Mouse (Mus musculus) inflammation-experienced regulatory T-cells, adult 16 weeks (primary cell): ENCODE results near the gene Rrm1. TPM values are rescaled to one million over a fixed set of nuclear protein-coding genes. Genes with fewer than 3 reads are reported as not detected.

Experiments used
- polyA plus RNA-seq: library from polyadenylated mRNA; unstranded; fragments of 100-300 nt; shearing (Covaris generic); gene quantifications from one replicate; pipeline ENCODE4 v1.2.1, GENCODE M21; 2017

Gene Rrm1
- 61.1 TPM for polyA plus RNA-seq

GRCm38 (mm10) chr7:102441657-102442391 lies at the start of gene Rrm1:
TSS of gene Rrm1 (plus strand) at chr7:102441695.

GRCm38 (mm10) chr7:102481579-102481978 lies 40.1 kb downstream of the Rrm1 start, which contains the start of gene Olfr543:
TSS of gene Olfr543 (minus strand) at chr7:102481679.

GRCm38 (mm10) chr7:102488161-102488560 lies 46.7 kb downstream of the Rrm1 start, which contains the start of gene Olfr544:
TSS of gene Olfr544 (minus strand) at chr7:102488313.

GRCm38 (mm10) chr7:102499473-102499872 lies 58.0 kb downstream of the Rrm1 start, which contains the start of gene Olfr545:
TSS of gene Olfr545 (minus strand) at chr7:102499573.

Other genes with a start within 250 kb of the Rrm1 start
- gene Nup98, start 231.5 kb upstream of the Rrm1 start, polyA plus RNA-seq = 34.6 TPM
- gene Pgap2, start 231.5 kb upstream of the Rrm1 start, polyA plus RNA-seq = 52.9 TPM
- 303 TPM for gene Rhog, start 185.6 kb upstream of the Rrm1 start, polyA plus RNA-seq
- gene Stim1, start 173.9 kb upstream of the Rrm1 start, polyA plus RNA-seq = 104 TPM
- not detected for gene Olfr543, start 40.0 kb downstream of the Rrm1 start, polyA plus RNA-seq
- gene Olfr544, start 46.6 kb downstream of the Rrm1 start, polyA plus RNA-seq = 0.09 TPM
- gene Olfr545, start 57.9 kb downstream of the Rrm1 start, polyA plus RNA-seq = not detected
- gene Olfr547, start 93.1 kb downstream of the Rrm1 start, polyA plus RNA-seq = not detected
- gene Olfr548-ps1, start 99.2 kb downstream of the Rrm1 start, polyA plus RNA-seq = not detected
- gene Olfr549, start 108.2 kb downstream of the Rrm1 start, polyA plus RNA-seq = not detected
- 132 TPM for gene Trim21, start 123.8 kb downstream of the Rrm1 start, polyA plus RNA-seq
- gene Olfr550, start 129.7 kb downstream of the Rrm1 start, polyA plus RNA-seq = not detected
- gene Olfr551, start 150.2 kb downstream of the Rrm1 start, polyA plus RNA-seq = not detected
- not detected for gene Olfr552, start 156.1 kb downstream of the Rrm1 start, polyA plus RNA-seq
- gene Olfr553, start 176.5 kb downstream of the Rrm1 start, polyA plus RNA-seq = not detected
- gene Olfr554, start 196.7 kb downstream of the Rrm1 start, polyA plus RNA-seq = not detected
- not detected for gene Olfr555, start 217.1 kb downstream of the Rrm1 start, polyA plus RNA-seq
- not detected for gene Olfr556, start 223.2 kb downstream of the Rrm1 start, polyA plus RNA-seq
- gene Trim68, start 245.6 kb downstream of the Rrm1 start, polyA plus RNA-seq = 22.3 TPM